Mouse (Mus musculus) heart, embryonic 10.5 days (tissue): ENCODE data around the gene Plcb4. TPM values are rescaled to one million over a fixed set of nuclear protein-coding genes. Genes with fewer than 3 reads are reported as not detected.

ENCODE experiments used
- DNase-seq: peaks from one replicate; pipeline ENCODE4 v3.0.0-alpha.2; 2017; ENCODE audit warnings: low spot score
- H3K27ac ChIP-seq: fragments of 300-500 bp; sonication (generic); 2 replicates; pipeline ENCODE4 v1.5.1; 2016; ENCODE audit warnings: mild to moderate bottlenecking
- H3K27me3 ChIP-seq: fragments of 300-500 bp; sonication (generic); 2 replicates; pipeline ENCODE4 v1.6.1; 2016; ENCODE audit warnings: mild to moderate bottlenecking; ENCODE audit not compliant: poor library complexity, insufficient read depth, severe bottlenecking
- H3K36me3 ChIP-seq: fragments of 300-500 bp; sonication (generic); 2 replicates; pipeline ENCODE4 v1.6.1; 2016; ENCODE audit warnings: mild to moderate bottlenecking, moderate library complexity
- H3K4me1 ChIP-seq: fragments of 300-500 bp; sonication (generic); 2 replicates; pipeline ENCODE4 v1.6.1; 2016; ENCODE audit warnings: mild to moderate bottlenecking
- H3K4me3 ChIP-seq: fragments of 300-500 bp; sonication (generic); 2 replicates; pipeline ENCODE4 v1.5.1; 2016; ENCODE audit warnings: mild to moderate bottlenecking, moderate library complexity
- H3K9me3 ChIP-seq: fragments of 300-500 bp; sonication (generic); 2 replicates; pipeline ENCODE4 v1.6.1; 2016; ENCODE audit warnings: mild to moderate bottlenecking, moderate library complexity
- WGBS: fragments of 180-500 bp; shearing (Covaris S2); methylation state at CpG from one replicate; pipeline ENCODE4 v1.1.7; 2016; 5-methylcytosine and 5-hydroxymethylcytosine counted together
- polyA plus RNA-seq: library from polyadenylated mRNA; unstranded; fragments of >200 nt; fragmentation: Nextera tagmentation; extraction: Ambion mirVana; gene quantifications from 2 replicates; pipeline ENCODE4 v1.2.1, GENCODE M21; 2016

Gene Plcb4
- polyA plus RNA-seq, 1 experiment from 2014 or later: 17.8 TPM

DNA sequence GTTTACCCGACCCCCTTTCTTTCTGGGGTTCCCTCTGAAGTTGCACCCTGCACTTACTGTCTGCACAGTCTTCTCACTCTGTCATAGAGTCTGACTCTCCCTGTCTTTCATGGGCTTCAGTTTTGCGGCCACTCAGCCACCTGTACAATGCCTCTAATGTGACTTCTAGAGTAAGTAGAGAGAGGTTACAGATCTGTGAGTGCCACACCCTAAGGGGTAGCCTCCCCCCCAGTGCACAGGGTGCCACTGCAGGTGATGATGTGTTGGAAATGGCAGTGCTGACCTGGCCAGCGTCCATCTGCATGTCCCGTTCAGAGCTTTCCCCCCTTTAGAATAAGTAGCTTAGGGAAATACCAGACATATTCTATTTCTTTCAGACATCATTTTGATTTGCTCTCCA, 336.4 kb downstream of the Plcb4 start:
- Histone ChIP-seq H3K9me3 (no peaks in the 10 kb centered on the region), H3K27me3 (no peaks in the 10 kb centered on the region), H3K4me1 (no peaks in the 10 kb centered on the region), H3K4me3 (no peak overlapping the region), H3K36me3 (no peaks in the 10 kb centered on the region), H3K27ac (no peak overlapping the region)
- WGBS: 75% methylated on average over 4 of the region's 4 CpGs
- DNase-seq: peak; percentile 66

DNA sequence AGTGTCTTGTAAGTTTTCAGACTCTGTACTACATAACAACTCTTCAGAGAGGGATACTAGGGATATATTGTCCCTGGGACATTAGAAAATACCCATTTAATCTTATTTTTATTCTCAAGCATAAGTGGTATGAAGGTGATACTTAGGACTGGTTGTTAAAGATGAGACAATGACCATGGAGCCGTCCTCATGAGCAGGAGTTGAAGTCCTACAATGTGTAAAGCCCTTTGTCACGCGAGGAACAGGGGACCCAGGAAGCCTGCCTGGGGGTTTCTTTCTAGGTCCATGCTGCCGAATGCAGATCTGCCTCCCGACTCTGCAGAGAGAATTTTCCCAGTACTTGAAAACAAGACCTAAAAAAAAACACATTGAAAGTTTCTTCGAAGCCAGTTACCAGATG, 338.1 kb downstream of the Plcb4 start:
- Histone ChIP-seq H3K27ac (no peak overlapping the region), H3K9me3 (no peaks in the 10 kb centered on the region), H3K27me3 (no peaks in the 10 kb centered on the region), H3K36me3 (no peaks in the 10 kb centered on the region), H3K4me1 (no peaks in the 10 kb centered on the region), H3K4me3 (no peak overlapping the region)
- WGBS: 83% methylated on average over 6 of the region's 6 CpGs
- DNase-seq: peak; percentile 55

DNA sequence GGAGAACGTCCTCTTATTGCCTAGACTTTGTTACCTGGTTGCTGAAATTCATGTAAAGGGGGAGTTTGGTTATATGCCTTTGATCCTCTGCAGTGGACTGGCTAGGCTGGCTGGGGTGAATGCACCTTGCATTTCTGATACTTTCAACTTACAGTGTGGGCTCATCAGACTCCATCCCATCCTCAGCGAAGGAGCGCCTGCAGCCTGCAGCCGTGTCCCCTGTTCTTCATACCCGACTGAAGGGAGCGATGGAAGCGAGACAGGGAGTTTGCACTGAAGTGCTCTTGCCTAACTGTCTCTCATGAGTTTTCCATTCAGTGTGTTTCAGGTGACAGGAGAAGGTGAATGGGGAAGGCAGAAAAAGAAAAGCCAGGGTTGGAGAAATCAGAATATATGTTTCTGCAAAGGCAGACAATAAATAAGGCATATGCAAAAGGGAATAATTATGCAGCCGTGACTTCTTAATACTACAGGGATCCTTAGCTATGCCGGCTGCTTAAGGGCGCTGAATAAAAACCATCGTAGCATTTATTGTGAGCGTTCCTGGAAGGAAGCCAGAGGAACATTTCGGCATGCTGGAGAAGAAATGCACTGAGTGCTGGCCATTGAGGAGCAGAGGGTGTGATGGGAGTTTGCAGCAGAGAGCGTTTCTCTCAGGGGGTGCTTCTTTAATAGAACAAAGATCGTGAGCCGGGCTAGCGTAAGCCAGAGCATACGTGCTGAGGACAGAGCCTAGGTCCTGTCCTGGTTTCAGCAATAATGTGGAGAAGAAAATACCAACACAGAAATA, 338.7 kb downstream of the Plcb4 start:
- no peak overlapping the region for H3K27ac ChIP-seq
- DNase-seq: peak; percentile 59
- no peaks in the 10 kb centered on the region for H3K27me3 ChIP-seq
- H3K4me3 ChIP-seq: no peak overlapping the region
- WGBS: 87% methylated on average over 18 of the region's 18 CpGs
- H3K4me1 ChIP-seq: no peaks in the 10 kb centered on the region
- H3K9me3 ChIP-seq: no peaks in the 10 kb centered on the region
- no peaks in the 10 kb centered on the region for H3K36me3 ChIP-seq

DNA sequence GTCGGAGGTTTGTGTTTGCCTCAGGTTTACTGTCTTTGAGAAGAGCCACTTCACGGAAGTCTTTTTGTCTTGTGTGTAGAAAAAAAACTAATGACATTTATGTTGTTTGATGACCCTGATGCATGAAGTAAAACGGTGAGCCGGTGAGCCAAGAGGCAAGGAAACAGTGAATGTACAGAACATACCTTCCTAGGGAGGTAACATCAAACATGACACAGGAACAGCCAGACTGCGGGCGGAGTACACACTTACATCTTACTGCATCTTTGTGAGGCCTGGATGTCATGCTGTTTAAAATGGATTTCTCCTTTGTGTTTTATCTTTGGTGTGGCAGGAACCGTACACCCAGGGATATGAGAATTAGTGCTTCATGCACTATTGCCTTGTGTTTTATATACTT, 340.1 kb downstream of the Plcb4 start:
- Histone ChIP-seq H3K27ac (no peak overlapping the region), H3K4me3 (no peak overlapping the region), H3K4me1 (no peaks in the 10 kb centered on the region), H3K9me3 (no peaks in the 10 kb centered on the region), H3K27me3 (no peaks in the 10 kb centered on the region), H3K36me3 (no peaks in the 10 kb centered on the region)
- WGBS: 92% methylated on average over 7 of the region's 7 CpGs
- peak; percentile 53 for DNase-seq

DNA sequence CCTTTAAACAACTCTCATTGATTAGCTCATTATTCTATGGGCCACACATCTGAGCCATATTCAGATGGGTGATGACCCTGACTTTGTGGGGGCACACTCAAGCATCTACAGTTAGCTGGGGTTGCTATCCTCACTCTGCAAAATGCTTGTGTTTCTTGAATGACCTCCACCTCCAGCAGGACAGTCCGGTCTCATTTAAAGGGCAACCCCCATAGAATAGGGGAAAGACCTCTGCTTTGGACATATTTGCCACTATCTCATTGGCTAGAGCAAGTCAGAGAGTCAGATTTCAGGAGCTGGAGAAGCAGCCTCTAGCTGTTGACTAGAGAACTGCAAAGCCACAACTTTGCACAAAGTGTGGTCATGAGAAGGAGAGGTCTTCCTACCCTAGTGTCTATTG, 340.6 kb downstream of the Plcb4 start:
- no peaks in the 10 kb centered on the region for H3K27me3 ChIP-seq
- no peaks in the 10 kb centered on the region for H3K4me1 ChIP-seq
- peak; percentile 71 for DNase-seq
- WGBS: 70% methylated on average over 1 of the region's 1 CpGs
- no peaks in the 10 kb centered on the region for H3K36me3 ChIP-seq
- H3K27ac ChIP-seq: no peak overlapping the region
- H3K9me3 ChIP-seq: no peaks in the 10 kb centered on the region
- no peak overlapping the region for H3K4me3 ChIP-seq

DNA sequence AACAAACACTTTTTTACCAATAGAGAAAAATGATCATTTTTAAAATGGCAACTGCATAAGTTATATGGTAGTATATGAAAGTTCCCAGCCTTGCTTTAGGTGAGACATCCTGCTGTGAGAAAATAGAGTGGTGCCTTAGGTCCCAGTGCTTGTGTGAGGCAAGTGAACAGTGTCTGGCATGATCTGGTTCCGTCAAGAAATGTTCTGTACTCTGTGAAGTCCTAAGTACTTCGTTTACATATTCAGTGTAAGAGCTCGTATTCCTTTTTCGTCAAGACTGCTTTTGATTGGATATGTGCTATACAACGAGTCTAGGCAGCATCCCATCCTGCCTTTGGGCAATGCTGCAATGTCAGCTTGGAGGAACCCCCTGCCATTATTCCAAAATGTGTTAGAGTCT, 342.1 kb downstream of the Plcb4 start:
- Histone ChIP-seq H3K4me3 (no peak overlapping the region), H3K9me3 (no peaks in the 10 kb centered on the region), H3K27me3 (no peaks in the 10 kb centered on the region), H3K4me1 (no peaks in the 10 kb centered on the region), H3K36me3 (no peaks in the 10 kb centered on the region), H3K27ac (no peak overlapping the region)
- DNase-seq: peak; percentile 55
- WGBS: 77% methylated on average over 5 of the region's 5 CpGs

DNA sequence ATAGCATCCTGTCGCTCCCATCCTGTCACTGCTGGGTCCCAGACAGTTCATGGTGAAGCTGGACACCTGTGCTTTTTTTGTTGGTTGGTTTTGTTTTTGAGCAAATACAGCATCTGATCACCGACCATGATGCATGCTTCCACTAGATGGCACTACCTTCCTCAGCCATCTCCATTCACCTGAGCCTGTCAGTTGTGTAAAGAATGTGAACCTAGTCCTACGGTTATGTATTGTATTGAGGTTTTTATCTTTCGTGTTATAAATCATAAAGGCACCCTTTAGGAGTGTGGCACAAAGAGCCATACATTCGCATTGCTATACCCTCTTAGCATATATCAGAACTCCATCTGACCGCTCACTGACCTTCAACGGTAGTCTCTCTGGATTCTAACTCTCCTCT, 343.3 kb downstream of the Plcb4 start:
- no peak overlapping the region for H3K4me3 ChIP-seq
- no peaks in the 10 kb centered on the region for H3K4me1 ChIP-seq
- H3K36me3 ChIP-seq: no peaks in the 10 kb centered on the region
- DNase-seq: peak; percentile 53
- no peaks in the 10 kb centered on the region for H3K27me3 ChIP-seq
- no peaks in the 10 kb centered on the region for H3K9me3 ChIP-seq
- H3K27ac ChIP-seq: no peak overlapping the region
- WGBS: 57% methylated on average over 7 of the region's 7 CpGs

DNA sequence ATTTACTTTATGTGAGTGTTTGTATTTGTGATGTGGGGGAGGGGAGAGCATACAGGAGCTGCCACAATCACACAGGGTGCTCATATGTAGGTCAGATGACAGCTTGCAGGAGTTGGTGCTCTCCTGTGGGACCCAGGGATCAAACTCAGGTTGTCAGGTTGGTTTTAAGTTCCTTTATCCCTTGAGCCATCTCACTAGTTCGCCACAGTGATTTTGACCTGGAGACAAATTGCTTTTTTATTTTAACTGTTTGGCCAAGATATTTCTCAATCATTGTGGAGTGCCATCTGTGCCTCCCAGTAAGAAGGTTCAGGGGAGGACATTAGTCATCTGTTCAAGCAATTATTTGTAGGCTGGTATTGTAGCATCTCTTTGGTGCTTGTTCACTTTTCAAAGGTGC, 345.0 kb downstream of the Plcb4 start:
- no peaks in the 10 kb centered on the region for H3K4me1 ChIP-seq
- H3K27ac ChIP-seq: no peak overlapping the region
- no peak overlapping the region for H3K4me3 ChIP-seq
- no peak for DNase-seq
- no peaks in the 10 kb centered on the region for H3K9me3 ChIP-seq
- no peaks in the 10 kb centered on the region for H3K27me3 ChIP-seq
- 67% methylated on average over 1 of the region's 1 CpGs for WGBS
- peaks cover 2% of the 10 kb centered on the region; the same call in 1 of the 2 replicates for H3K36me3 ChIP-seq

DNA sequence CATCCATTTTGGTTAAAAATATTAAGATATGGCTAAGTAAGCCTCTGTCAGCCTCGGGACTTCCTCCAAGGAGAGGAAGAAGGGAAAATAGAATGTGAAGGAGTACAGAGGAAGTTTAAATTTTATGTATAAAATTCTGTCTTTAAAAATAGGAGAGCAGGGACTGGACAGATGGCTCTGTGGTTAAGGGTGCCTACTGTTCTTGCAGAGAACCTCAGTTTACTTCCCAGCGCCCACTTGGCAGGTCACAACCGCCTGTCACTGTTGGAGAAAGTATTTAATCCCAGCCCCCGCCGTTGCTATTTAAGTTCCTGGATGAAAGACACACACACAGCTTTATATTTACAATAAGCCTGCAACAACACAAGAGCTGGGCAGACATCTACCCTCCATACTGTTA, 347.5 kb downstream of the Plcb4 start:
- DNase-seq: no peak
- Histone ChIP-seq H3K4me1 (no peaks in the 10 kb centered on the region), H3K9me3 (no peaks in the 10 kb centered on the region), H3K4me3 (no peak overlapping the region), H3K27ac (no peak overlapping the region), H3K27me3 (no peaks in the 10 kb centered on the region), H3K36me3 (peaks cover 5% of the 10 kb centered on the region; the same call in 1 of the 2 replicates)
- WGBS: 90% methylated on average over 5 of the region's 5 CpGs

DNA sequence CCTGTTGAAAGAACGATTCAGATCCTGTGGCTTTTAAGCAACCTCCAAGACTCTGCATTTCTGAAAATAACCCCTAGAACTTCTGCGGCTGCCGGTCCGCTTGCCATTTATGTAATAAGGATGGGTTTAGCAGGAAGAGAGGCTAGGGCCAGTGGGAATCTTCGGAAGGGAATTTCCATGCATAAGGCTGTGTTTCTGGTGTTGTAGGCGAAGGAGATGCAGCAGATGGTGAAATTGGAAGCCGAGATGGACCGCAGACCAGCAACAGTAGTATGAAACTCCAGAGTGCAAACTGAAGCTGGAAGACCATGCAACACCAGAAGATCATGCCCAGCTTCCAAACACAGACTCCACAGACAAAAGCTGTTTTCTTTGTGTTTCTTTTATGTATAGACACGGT, 353.9 kb downstream of the Plcb4 start:
- H3K27me3 ChIP-seq: no peaks in the 10 kb centered on the region
- H3K36me3 ChIP-seq: peaks cover 5% of the 10 kb centered on the region; the same call in 1 of the 2 replicates
- H3K27ac ChIP-seq: no peak overlapping the region
- no peaks in the 10 kb centered on the region for H3K4me1 ChIP-seq
- DNase-seq: no peak
- H3K4me3 ChIP-seq: no peak overlapping the region
- no peaks in the 10 kb centered on the region for H3K9me3 ChIP-seq
- 89% methylated on average over 9 of the region's 9 CpGs for WGBS

DNA sequence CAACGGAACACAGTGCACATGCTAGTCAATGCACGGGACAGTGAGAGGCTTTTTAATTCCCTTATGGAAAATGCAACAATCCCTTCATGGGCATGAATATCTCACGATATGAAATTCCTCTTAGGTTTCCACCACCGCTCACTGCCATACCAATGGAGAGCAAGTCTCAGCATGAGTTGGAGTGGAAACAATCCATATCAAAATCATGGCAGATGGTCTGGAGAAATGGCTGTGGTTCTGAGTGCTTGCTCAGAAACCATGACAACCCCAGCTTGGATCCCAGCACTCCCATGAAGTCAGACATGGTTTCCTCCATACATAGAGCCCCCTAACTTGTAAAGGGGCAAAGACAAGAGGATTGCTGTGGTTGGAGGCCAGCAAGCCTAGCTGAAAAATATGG, 389.7 kb downstream of the Plcb4 start:
- H3K4me1 ChIP-seq: 0 out of 2 replicates have a peak, but pooled peaks cover 10% of the 10 kb centered on the region
- no peaks in the 10 kb centered on the region for H3K9me3 ChIP-seq
- H3K4me3 ChIP-seq: no peak overlapping the region
- H3K27ac ChIP-seq: no peak overlapping the region
- WGBS: 84% methylated on average over 4 of the region's 4 CpGs
- H3K36me3 ChIP-seq: no peaks in the 10 kb centered on the region
- H3K27me3 ChIP-seq: peaks cover 35% of the 10 kb centered on the region
- no peak for DNase-seq

DNA sequence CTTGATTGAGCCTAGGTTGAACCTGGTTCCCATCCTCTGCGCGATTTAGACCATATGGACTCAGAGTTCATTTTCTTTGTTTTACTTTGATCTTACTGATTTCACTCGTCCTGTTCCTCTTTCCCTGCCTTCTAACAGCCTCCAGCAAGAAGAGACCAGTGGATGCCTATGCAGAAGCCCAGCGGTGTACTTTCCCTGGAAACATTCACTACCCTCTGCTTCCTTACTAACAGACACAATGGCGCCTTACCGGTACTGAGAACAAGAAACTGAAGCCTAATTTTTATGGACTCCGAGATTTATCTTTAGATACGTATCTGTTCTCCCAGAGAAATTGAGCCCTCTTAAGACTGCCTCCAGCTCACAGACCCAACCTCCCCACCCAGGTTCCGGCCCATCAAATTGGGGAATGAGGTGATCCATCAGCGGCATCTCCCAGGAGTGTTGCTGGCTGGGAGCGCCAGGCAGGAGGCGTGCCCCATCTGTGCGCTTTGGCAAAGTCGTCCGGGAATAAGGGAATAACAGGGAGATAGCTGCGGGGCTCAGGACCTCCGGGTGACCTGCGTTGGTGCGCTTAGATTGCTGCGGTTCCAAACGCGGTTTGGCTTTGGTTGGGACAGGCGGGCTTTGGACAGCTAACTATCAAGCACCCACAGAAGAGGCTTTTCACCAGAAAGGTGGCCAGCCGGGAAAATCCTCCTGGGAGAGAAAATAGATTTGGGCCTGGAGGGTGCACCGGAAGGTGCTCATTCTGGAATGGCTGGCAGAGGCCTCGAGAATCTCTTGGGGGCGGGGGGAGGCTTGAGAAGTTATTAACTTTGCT, 392.2 kb downstream of the Plcb4 start:
- Histone ChIP-seq H3K27me3 (peaks cover 35% of the 10 kb centered on the region), H3K4me1 (0 out of 2 replicates have a peak, but pooled peaks cover 10% of the 10 kb centered on the region), H3K27ac (no peak overlapping the region), H3K36me3 (no peaks in the 10 kb centered on the region), H3K9me3 (no peaks in the 10 kb centered on the region), H3K4me3 (peak overlapping the region; percentile 45)
- 19% methylated on average over 27 of the region's 27 CpGs for WGBS
- DNase-seq: no peak

DNA sequence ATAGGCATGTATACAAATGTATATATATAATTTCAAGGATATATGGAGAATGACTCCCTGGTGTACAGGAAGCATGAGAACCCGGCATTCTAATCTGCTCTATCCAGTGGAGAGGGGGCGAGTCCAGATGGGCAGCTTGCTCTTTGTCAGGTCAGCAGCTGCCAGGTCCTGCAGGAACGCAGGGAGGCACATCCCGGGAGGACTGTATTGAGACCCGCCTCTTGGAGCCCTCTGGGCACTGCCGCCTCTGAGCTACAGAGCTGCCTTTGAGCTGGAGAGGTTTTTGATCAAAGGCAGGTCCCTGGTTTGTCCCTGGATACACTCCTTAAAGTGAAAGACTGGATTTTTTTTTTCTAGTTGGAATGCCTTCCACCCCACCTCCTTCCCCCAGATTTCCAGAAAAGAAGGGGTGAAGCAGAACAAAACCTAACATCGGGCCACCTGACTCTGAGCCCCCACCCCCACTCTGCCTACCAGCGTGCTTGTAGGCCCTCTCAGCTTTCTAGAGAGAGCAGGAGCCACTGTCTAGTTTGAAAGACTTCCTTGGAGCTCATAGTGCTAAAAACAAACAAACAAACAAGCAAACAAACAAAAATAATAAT, 393.0 kb downstream of the Plcb4 start, which contains the start of gene Lamp5:
Gene Lamp5 (plus strand): TSS at position 552 of the 602 bp plus-strand sequence.
- no peak within 1 kb of the TSS for H3K27ac ChIP-seq

More for the DNA sequence above, 393.0 kb downstream of the Plcb4 start, which contains the start of gene Lamp5:
- Histone ChIP-seq H3K27me3 (peaks cover 35% of the 10 kb centered on the region), H3K4me3 (peak within 1 kb of the TSS; percentile 45), H3K36me3 (no peaks in the 10 kb centered on the region), H3K9me3 (no peaks in the 10 kb centered on the region), H3K4me1 (0 out of 2 replicates have a peak, but pooled peaks cover 10% of the 10 kb centered on the region)
- WGBS: 5% methylated on average over 8 of the region's 8 CpGs
- DNase-seq: no peak
